Mouse (Mus musculus) kidney, postnatal 25 days (tissue): ENCODE results near the gene Gm13697.
A peak's percentile ranks its signal among the peaks of the same experiment; 100 is the strongest.
"Not testable (repeated sequence)": the region's sequence is repeated elsewhere in the genome, so short reads cannot be mapped to it uniquely, and the experiment has no call there.

Source experiments
- DNase-seq, 2 experiments: peaks; one replicate each; pipeline ENCODE4 v3.0.0; 2021; ENCODE audit warnings: mixed read lengths in 2 of 2

Gene Gm13697

GRCm38 (mm10) chr2:83984443-83984842 lies at the start of gene Gm13697:
TSS of gene Gm13697 (plus strand) at chr2:83984743.
- DNase-seq: not testable (repeated sequence)

- DNase-seq: peak; percentile 36 to 77
These were observed 43.6 kb upstream of the Gm13697 start, which contains the start of gene Zswim2 for GRCm38 (mm10) chr2:83940931-83941361. TSS of gene Zswim2 (minus strand) at chr2:83941228.

DNA sequence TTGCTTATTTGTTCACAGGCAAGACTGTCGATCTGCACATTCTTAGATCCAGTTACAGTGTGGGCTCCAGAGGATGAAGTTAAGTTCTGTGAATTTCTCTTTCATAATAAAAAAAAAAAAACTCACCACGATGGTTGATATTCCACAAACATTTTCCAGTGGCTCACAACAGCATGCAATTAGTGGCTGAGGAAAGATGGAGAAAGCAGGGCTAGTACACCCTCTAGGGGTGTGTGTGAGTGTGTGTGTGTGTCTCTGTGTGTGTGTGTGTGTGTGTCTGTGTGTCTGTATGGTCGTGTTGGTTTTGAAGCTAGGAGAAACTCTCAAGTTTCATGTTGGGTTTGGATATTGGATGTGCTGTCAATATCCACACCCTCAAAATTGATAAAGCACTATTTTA lies 43.2 kb upstream of the Gm13697 start:
- DNase-seq: no peak

- no peak for DNase-seq
These were observed 42.8 kb upstream of the Gm13697 start for GRCm38 (mm10) chr2:83941792-83942191.

DNA sequence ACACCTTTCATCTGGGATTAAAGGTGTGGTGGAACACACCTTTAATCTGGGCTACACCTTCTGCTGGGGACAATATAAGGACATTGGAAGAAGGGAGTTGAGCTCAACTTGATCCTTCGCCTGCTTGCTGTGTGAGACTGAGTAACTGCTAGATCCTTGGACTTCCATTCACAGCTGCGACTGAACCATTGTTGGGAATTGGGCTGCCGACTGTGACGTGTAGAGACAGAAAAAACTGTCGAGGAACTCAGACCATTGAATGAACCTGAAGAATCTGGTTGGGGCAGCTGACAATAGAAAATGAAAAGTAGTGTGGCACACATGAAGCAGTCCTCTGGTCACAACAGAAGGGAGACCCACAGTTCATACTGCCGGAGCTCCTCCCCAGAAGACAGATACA lies 29.1 kb upstream of the Gm13697 start, which contains the start of gene Gm13698:
Gene Gm13698 (plus strand): TSS at position 301 of the 400 bp plus-strand sequence.
- DNase-seq: not testable (repeated sequence)

- not testable (repeated sequence) for DNase-seq
These were observed 23.3 kb upstream of the Gm13697 start, which contains the start of gene Gm13693 for GRCm38 (mm10) chr2:83961203-83961602. TSS of gene Gm13693 (plus strand) at chr2:83961503.

DNA sequence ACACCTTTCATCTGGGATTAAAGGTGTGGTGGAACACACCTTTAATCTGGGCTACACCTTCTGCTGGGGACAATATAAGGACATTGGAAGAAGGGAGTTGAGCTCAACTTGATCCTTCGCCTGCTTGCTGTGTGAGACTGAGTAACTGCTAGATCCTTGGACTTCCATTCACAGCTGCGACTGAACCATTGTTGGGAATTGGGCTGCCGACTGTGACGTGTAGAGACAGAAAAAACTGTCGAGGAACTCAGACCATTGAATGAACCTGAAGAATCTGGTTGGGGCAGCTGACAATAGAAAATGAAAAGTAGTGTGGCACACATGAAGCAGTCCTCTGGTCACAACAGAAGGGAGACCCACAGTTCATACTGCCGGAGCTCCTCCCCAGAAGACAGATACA lies 17.5 kb upstream of the Gm13697 start, which contains the start of gene Gm13695:
Gene Gm13695 (plus strand): TSS at position 301 of the 400 bp plus-strand sequence.
- DNase-seq: not testable (repeated sequence)

GRCm38 (mm10) chr2:83972823-83973222 lies 11.7 kb upstream of the Gm13697 start, which contains the start of gene Gm13696:
TSS of gene Gm13696 (plus strand) at chr2:83973123.
- not testable (repeated sequence) for DNase-seq

- DNase-seq: not testable (repeated sequence)
These were observed 5.9 kb upstream of the Gm13697 start, which contains the start of gene Gm13694 for GRCm38 (mm10) chr2:83978633-83979032. TSS of gene Gm13694 (plus strand) at chr2:83978933.

GRCm38 (mm10) chr2:83990253-83990652 lies 5.7 kb downstream of the Gm13697 start, which contains the start of gene Gm13691:
TSS of gene Gm13691 (plus strand) at chr2:83990553.
- not testable (repeated sequence) for DNase-seq

GRCm38 (mm10) chr2:83993639-83994255 lies 9.2 kb downstream of the Gm13697 start:
- not testable (repeated sequence) for DNase-seq

DNA sequence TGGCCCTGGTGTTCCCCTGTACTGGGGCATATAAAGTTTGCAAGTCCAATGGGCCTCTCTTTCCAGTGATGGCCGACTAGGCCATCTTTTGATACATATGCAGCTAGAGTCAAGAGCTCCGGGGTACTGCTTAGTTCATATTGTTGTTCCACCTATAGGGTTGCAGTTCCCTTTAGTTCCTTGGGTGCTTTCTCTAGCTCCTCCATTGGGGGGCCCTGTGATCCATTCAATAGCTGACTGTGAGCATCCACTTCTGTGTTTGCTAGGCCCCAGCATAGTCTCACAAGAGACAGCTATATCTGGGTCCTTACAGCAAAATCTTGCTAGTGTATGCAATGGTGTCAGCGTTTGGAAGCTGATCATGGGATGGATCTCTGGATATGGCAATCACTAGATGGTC lies 10.0 kb downstream of the Gm13697 start:
- not testable (repeated sequence) for DNase-seq

DNA sequence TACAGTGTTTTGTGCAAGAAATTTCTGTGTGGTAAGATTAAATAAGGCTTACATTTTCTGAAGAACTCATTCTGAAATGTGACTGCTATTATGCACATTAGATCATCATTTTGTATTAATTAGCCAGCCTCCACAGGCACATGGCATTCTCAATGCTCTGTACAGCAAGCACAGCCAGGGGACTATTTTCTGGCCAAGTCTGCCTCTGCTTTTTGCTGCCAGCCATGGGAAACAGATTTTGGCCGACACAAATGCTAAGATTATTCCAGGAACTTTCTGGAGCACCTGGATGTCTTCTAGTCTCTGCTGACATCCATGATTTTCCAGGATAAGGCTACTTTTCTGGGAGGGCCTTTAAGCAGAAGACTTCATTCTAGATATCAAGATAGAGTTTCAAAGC lies 24.4 kb downstream of the Gm13697 start:
- no peak for DNase-seq

DNA sequence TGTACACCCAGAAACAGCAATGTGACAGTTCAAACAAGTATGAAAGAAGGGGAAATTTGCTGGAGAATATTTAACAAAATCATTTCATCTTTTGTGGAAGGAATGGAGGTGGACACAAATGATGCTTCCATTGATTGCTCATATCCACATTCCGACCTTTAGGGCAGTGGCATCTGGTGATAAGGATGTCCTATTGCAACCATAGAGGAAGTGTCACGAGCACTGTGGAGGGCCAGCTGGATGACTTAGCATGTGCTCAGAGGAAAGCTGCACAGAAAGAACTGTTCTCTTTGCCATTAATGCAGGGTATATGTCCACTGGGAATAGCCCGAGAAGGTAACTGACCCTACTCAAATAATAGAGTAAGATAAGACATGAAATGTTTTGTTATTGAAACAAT lies 25.3 kb downstream of the Gm13697 start:
- DNase-seq: no peak

DNA sequence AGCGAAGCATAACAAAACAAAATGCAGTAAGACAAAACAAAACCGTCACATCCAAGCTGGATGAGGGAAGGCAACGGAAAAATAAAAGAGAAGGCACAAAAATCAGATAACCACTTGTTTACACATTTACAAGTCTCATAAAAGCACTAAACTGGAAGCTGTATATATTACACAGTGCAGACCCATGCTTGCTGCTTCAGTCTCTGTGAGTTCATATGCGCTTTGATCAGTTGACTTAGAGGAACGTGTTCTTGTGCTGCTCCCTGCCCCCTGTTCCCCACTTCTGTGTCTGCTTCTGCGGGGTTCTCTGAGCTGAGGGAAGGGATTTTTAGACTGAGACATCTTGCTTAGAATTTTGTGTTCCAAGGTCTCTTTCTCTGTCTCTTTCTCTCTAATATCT lies 30.0 kb downstream of the Gm13697 start:
- no peak for DNase-seq

DNA sequence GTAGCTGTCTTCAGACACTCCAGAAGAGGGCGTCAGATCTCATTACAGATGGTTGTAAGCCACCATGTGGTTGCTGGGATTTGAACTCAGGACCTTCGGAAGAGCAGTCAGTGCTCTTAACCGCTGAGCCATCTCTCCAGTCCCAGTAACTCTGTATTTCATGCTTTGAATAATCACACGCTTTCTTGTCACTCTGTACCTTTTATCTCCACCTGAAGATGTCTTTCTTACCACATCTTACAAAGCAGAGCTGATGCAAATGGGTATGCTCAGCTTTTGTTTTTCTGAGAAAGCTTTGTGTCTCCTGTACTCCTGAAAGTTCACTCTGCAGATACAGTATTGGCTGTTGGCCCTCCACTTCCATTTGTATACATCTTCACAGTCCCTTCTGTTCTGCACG lies 31.7 kb downstream of the Gm13697 start:
- DNase-seq: not testable (repeated sequence)

- DNase-seq: no peak
These were observed 33.8 kb downstream of the Gm13697 start for GRCm38 (mm10) chr2:84018330-84018729.

DNA sequence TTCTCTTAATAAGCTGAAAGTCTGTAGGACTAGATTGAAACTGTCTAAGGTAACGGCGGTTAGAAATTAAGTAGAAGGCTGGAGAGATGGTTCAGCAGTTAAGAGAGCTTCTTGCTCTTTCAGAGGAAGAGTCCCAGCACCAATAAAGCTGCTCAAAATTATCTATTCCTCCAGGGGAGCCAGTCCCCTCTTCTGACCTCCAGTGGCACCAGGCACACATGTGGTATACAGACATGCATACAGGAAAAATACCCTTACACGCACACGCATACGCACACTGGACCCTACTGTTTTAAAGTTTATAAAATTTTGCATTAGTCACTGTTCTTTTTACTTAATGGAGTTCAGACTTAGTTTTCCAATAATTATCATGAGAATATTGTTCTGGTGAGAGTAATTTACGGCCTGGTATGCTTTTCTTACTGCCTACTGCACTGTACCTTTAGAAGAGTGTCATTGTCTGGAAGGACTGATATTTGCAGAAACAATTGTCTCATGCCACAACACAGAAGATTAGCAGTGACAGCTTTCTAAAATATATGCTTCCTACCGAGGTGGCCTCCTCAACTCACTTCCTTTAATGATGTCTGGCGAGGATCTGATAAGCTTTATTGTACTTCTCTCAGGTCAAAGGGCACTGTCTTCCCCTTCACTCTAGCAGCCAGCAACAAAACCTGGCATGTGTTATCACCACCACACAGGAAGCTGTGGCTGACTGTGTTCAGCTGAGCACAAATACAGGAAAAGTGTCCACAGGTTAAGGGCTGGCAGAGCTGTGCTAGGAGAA lies 35.2 kb downstream of the Gm13697 start:
- DNase-seq: peak; percentile 36 to 77

DNA sequence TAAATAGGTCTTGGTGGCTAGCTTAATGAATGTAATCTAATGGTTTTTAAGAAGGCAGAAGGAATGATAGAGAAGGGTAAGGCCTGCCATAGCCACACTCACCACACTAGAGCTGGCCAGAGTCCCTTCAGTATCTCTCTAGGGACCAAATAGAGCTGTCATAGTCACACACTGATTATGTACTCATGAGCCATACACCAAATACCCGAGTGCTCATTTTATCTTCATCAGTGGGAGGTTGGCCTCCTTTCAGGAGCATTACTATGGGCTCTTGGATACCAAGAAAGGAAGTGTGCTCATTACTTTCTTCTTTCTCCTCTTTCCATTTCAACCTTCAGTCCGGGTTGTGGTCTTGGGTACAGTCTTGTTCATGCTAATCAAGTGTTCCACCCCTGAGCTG lies 37.4 kb downstream of the Gm13697 start:
- no peak for DNase-seq

GRCm38 (mm10) chr2:84022905-84023304 lies 38.4 kb downstream of the Gm13697 start:
- no peak for DNase-seq

GRCm38 (mm10) chr2:84023319-84023718 lies 38.8 kb downstream of the Gm13697 start:
- no peak for DNase-seq

DNA sequence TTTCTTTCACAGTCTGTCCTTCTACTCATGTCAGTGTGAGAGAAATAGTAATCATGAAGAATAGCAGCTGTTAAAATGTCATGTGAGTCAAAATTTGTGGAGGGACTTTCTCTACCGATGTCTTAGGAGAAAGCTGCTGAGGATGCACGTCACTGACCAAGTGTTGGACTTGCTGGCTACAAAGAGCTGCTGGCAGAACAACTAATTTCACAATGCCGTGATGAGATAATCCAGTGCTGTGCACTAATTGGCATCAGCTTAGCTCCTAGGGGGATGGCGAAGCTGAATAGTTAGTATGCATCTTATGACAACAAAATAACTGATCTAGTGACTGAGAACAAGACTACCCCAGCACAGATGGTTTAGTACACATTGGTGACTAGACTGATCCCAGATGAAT lies 40.7 kb downstream of the Gm13697 start:
- DNase-seq: no peak

DNA sequence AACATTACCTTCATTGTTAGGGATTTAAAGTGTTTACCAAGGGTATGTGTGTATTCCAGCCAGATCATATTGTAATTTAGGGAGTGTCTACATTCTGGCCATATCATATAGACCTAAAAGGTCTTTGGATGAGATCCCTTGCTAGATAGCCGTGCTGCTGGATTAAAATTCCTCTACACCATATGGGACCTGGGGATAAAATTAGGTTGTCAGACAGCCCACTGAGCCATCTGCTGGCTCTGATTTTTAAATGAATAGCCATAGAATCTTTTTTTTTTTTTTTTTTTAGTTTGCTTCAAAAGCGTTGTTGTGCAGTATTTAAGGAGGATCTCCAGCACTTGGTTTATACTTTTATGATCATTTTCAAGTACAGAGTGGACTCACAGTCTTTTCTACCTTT lies 48.0 kb downstream of the Gm13697 start:
- no peak for DNase-seq

DNA sequence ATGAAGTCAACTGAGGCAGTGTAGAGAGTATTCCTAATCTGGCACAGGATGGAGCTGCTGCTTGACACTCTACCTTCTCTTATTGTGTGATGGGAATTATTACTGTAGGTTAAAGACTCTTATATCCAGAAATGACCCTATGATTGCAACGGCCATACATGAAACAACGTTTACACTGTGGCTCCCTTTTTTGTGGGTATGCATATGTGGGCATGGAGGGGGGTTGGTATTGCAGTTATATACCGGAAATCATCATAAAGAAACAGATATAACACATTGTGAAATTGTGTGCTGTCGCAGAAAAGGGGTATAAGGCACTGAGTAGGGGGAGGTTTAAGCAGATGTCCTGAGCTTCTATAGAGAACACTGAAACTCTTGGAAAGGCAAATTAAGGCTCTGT lies 51.5 kb downstream of the Gm13697 start:
- DNase-seq: no peak
